Mouse (Mus musculus) stomach, postnatal 0 days (tissue): ENCODE results near the gene Prkci. TPM values are rescaled to one million over a fixed set of nuclear protein-coding genes. Genes with fewer than 3 reads are reported as not detected.

Source experiments
- ATAC-seq: fragments of 200-750 bp; cut with Nextera tagmentation; 2 replicates; pipeline ENCODE4 v1.8.0; 2017; ENCODE audit not compliant: low FRiP score, low TSS enrichment
- DNase-seq: peaks from one replicate; pipeline ENCODE4 v3.0.0-alpha.2; 2016; ENCODE audit warnings: low spot score
- H3K27ac ChIP-seq: fragments of 300-500 bp; sonication (generic); replicated peaks from 2 replicates; pipeline ENCODE4 v1.5.1; 2014; ENCODE audit warnings: mild to moderate bottlenecking, control low read depth
- H3K27me3 ChIP-seq: fragments of 300-500 bp; sonication (generic); 2 replicates; pipeline ENCODE4 v1.6.1; 2014; ENCODE audit warnings: low read length; ENCODE audit not compliant: control insufficient read depth, insufficient read depth
- H3K36me3 ChIP-seq: fragments of 300-500 bp; sonication (generic); 2 replicates; pipeline ENCODE4 v1.6.1; 2014; ENCODE audit warnings: low read length, mixed read lengths; ENCODE audit not compliant: control insufficient read depth, insufficient read depth
- H3K4me1 ChIP-seq: fragments of 300-500 bp; sonication (generic); replicated peaks from 2 replicates; pipeline ENCODE4 v1.6.1; 2014; ENCODE audit warnings: antibody characterized with exemption; ENCODE audit not compliant: control insufficient read depth, insufficient read depth
- H3K4me2 ChIP-seq: fragments of 300-500 bp; sonication (generic); replicated peaks from 2 replicates; pipeline ENCODE4 v1.6.1; 2014; ENCODE audit warnings: low read depth, mild to moderate bottlenecking, control low read depth, moderate library complexity
- H3K4me3 ChIP-seq: fragments of 300-500 bp; sonication (generic); 2 replicates; pipeline ENCODE4 v1.5.1; 2014; ENCODE audit warnings: low read depth, low read length, control low read depth
- H3K9ac ChIP-seq: fragments of 300-500 bp; sonication (generic); 2 replicates; pipeline ENCODE4 v1.6.1; 2014; ENCODE audit warnings: mild to moderate bottlenecking, low read length, control low read depth, mixed read lengths
- H3K9me3 ChIP-seq: fragments of 300-500 bp; sonication (generic); 2 replicates; pipeline ENCODE4 v1.6.1; 2016; ENCODE audit warnings: low read length; ENCODE audit not compliant: control insufficient read depth
- CTCF ChIP-seq: IDR thresholded peaks from 2 replicates; pipeline ENCODE4 v1.5.1; 2016; ENCODE audit warnings: antibody characterized with exemption, low read depth, mild to moderate bottlenecking, moderate library complexity
- EP300 ChIP-seq: optimal IDR thresholded peaks from 2 replicates; pipeline ENCODE3; 2016; ENCODE audit warnings: antibody characterized with exemption
- WGBS: fragments of 180-500 bp; shearing (Covaris S2); extraction: QIAGEN DNeasy Blood & Tissue Kit; methylation state at CpG from one replicate; pipeline ENCODE4 v1.1.7; 2014; 5-methylcytosine and 5-hydroxymethylcytosine counted together
- polyA plus RNA-seq: library from polyadenylated mRNA; unstranded; fragments of >200 nt; fragmentation: Nextera tagmentation; extraction: Ambion mirVana; gene quantifications from 2 replicates; pipeline ENCODE4 v1.2.1, GENCODE M21; 2015

The Prkci gene
- polyA plus RNA-seq, 1 experiment from 2014 or later: 21.2 TPM

DNA sequence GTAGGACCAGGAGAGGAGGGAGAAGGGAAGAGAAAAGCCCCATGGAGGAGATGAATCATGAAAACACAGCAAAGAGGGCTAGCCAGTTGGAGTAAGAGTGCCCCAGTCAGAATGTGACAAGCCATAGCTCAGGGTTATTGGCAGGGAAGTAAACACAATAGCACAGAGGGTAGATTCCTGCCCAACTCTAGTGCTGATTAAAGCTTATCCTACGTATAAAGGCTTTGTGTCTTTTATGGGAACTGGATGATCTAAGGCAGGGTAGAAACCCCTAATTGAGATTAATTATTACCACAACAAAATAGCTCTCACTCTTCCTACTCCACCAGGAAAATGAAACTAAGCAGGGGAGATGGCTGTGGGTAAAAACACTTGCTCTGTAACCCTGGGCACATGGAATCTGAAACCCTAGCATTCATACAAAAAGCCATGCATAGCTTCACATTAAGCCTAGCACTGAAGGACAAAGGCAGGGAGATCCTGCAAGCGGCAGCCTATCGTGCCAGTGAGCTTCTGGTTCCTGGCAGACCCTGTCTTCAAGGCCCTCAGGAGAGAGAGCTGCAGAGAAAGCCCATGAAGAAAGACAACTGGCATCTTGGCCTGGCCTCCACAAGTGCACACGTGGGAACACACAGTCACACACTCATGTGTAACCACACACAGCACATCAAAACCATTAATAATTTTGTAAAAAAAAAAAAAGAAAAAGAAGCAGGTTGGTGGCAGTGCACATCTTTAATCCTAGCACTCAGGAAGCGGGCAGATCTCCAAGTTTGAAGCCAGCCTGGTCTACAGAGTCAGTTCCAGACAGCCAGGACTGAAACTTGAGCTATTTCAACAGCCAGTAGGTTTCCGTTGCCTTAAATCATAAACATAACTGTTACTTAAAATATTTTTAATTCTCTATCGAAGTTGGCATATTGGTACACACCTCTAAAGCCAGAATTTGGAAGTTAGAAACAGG lies 35.4 kb upstream of the Prkci start:
- Histone ChIP-seq H3K9me3 (no peaks in the 10 kb centered on the region), H3K27ac (no peak overlapping the region)
- 69% methylated on average over 7 of the region's 7 CpGs for whole genome bisulfite sequencing

DNA sequence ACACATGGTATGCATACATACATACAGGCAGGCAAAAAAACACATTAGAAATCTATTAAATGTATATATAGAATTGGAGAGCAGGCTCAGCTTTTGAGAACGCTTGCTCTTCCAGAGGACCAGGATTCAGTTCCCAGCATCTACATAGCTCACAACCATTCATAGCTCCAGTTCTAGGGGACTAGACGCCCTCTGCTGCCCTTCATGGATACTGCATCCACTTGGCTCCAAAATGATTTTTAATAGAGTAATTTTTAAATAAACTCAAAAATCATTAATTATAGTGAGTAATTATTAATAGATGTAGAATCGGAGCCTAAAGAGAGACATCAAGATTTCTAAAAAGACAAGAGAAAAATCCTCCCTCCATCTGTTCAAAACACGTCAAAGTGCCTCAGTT lies 32.4 kb upstream of the Prkci start:
- TF ChIP-seq EP300: no peak
- TF ChIP-seq CTCF: peak; percentile 53
- WGBS: 90% methylated on average over 4 of the region's 4 CpGs

More for the DNA sequence above, 35.4 kb upstream of the Prkci start:
- ATAC-seq (no peak), DNase-seq (no peak)
- TF ChIP-seq CTCF (no peak), EP300 (no peak)
- Histone ChIP-seq H3K36me3 (peaks cover 30% of the 10 kb centered on the region), H3K4me3 (no peak overlapping the region), H3K9ac (no peak overlapping the region), H3K27me3 (no peaks in the 10 kb centered on the region), H3K4me2 (no peak overlapping the region), H3K4me1 (no peaks in the 10 kb centered on the region)

DNA sequence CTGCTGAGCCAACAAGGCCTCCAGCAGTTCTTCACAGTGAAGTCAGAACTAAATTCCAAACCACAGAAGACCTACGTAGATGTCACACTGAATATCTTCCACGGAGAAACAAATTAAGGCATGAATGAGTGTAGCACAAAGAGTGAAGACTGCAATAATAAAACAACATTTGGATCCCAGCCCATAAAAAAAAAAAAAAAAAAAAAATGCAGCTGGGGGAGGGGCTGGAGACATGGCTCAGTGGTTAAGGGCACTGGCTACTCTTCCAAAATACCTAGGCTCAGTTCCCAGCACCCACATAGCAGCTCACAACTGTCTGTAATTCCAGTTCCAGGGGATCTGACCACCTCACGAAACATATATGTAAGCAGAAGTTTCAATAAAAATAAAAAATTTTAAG lies 31.3 kb upstream of the Prkci start:
- no peaks in the 10 kb centered on the region; the same call in 1 of the 2 replicates for H3K4me1 ChIP-seq
- TF ChIP-seq CTCF: no peak
- TF ChIP-seq EP300: no peak
- ATAC-seq: no peak
- no peaks in the 10 kb centered on the region for H3K27me3 ChIP-seq
- no peaks in the 10 kb centered on the region for H3K9me3 ChIP-seq
- DNase-seq: no peak
- 93% methylated on average over 3 of the region's 3 CpGs for WGBS
- no peak overlapping the region for H3K9ac ChIP-seq
- no peak overlapping the region for H3K27ac ChIP-seq
- peaks cover 24% of the 10 kb centered on the region for H3K36me3 ChIP-seq
- no peak overlapping the region for H3K4me3 ChIP-seq
- no peak overlapping the region for H3K4me2 ChIP-seq

More for the DNA sequence above, 32.4 kb upstream of the Prkci start:
- ATAC-seq: no peak
- no peak for DNase-seq
- H3K36me3 ChIP-seq: peaks cover 29% of the 10 kb centered on the region
- H3K9me3 ChIP-seq: no peaks in the 10 kb centered on the region
- H3K4me3 ChIP-seq: no peak overlapping the region
- no peak overlapping the region for H3K9ac ChIP-seq
- no peaks in the 10 kb centered on the region for H3K27me3 ChIP-seq
- no peaks in the 10 kb centered on the region; the same call in 1 of the 2 replicates for H3K4me1 ChIP-seq
- H3K4me2 ChIP-seq: no peak overlapping the region
- no peak overlapping the region for H3K27ac ChIP-seq

DNA sequence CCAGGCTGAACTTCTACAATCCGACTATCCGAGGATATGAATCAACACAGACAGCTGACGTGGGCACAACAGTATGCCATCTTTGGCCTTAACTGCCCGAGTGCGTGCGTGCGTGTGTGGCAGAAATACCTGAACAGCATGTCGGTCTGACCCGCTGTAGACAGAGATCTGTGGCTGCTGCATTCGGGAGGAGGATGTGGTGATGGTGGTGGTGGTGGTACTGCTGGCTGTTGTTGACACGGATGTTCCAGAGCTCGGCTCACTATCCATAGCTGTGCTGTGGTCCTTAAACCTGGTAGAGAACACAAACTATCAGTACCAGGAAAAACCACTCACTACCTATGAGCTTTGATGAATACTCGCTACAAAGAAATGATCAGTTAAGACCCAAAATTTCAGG lies 29.9 kb upstream of the Prkci start:
- H3K36me3 ChIP-seq: peaks cover 15% of the 10 kb centered on the region
- H3K27me3 ChIP-seq: no peaks in the 10 kb centered on the region
- no peaks in the 10 kb centered on the region; the same call in 1 of the 2 replicates for H3K4me1 ChIP-seq
- H3K4me3 ChIP-seq: no peak overlapping the region
- no peak overlapping the region for H3K4me2 ChIP-seq
- H3K9ac ChIP-seq: no peak overlapping the region
- TF ChIP-seq EP300 (no peak), CTCF (no peak)
- 94% methylated on average over 13 of the region's 13 CpGs for WGBS
- DNase-seq (no peak), ATAC-seq (no peak)
- H3K9me3 ChIP-seq: no peaks in the 10 kb centered on the region
- no peak overlapping the region for H3K27ac ChIP-seq

DNA sequence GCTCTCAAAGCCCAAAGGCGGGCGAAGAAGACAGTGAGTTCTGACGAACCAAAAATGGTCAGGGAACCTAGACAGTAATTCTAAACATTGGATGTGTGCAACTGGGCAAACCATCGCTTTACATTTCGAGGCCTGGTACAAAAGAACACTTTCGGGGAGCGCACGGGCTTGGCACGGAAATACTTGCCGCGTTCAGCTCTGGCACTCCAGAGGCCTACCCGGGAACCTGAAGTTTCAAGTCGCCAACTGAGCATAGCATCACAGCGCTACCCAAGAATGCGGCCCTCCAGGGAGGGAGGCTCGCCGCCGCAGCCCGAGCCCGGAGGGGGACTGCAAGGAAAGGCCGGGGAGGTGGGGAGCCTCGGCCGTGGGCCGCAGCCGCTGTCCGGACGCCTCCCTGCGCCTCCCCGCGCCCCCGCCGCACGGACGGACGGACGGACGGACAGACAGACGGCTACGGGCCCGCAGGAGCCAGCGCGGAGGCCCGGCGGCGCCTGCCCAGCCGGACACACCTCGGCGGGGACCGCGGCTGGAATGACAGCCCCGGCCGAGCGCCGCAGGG lies 26.9 kb upstream of the Prkci start:
- Histone ChIP-seq H3K9ac (peak overlapping the region; percentile 97), H3K36me3 (0 out of 2 replicates have a peak, but pooled peaks cover 4% of the 10 kb centered on the region), H3K4me3 (peak overlapping the region; percentile 97), H3K4me1 (no peaks in the 10 kb centered on the region; the same call in 1 of the 2 replicates), H3K27ac (peak overlapping the region; percentile 96), H3K9me3 (no peaks in the 10 kb centered on the region), H3K27me3 (no peaks in the 10 kb centered on the region), H3K4me2 (peak overlapping the region; percentile 71)
- ATAC-seq: peak; percentile 71
- under 1% methylated on average over 50 of the region's 54 CpGs for WGBS
- TF ChIP-seq CTCF (no peak), EP300 (no peak)
- peak; percentile 71 for DNase-seq
